Mouse (Mus musculus) stomach, postnatal 0 days (tissue): ENCODE data around the gene Osbpl7. TPM values are rescaled to one million over a fixed set of nuclear protein-coding genes. Genes with fewer than 3 reads are reported as not detected.
A peak's percentile ranks its signal among the peaks of the same experiment; 100 is the strongest.

ENCODE experiments used
- ATAC-seq: fragments of 200-750 bp; cut with Nextera tagmentation; 2 replicates; pipeline ENCODE4 v1.8.0; 2017; ENCODE audit not compliant: low FRiP score, low TSS enrichment
- DNase-seq: peaks from one replicate; pipeline ENCODE4 v3.0.0-alpha.2; 2016; ENCODE audit warnings: low spot score
- H3K27ac ChIP-seq: fragments of 300-500 bp; sonication (generic); replicated peaks from 2 replicates; pipeline ENCODE4 v1.5.1; 2014; ENCODE audit warnings: mild to moderate bottlenecking, control low read depth
- H3K27me3 ChIP-seq: fragments of 300-500 bp; sonication (generic); 2 replicates; pipeline ENCODE4 v1.6.1; 2014; ENCODE audit warnings: low read length; ENCODE audit not compliant: control insufficient read depth, insufficient read depth
- H3K36me3 ChIP-seq: fragments of 300-500 bp; sonication (generic); 2 replicates; pipeline ENCODE4 v1.6.1; 2014; ENCODE audit warnings: low read length, mixed read lengths; ENCODE audit not compliant: control insufficient read depth, insufficient read depth
- H3K4me1 ChIP-seq: fragments of 300-500 bp; sonication (generic); replicated peaks from 2 replicates; pipeline ENCODE4 v1.6.1; 2014; ENCODE audit warnings: antibody characterized with exemption; ENCODE audit not compliant: control insufficient read depth, insufficient read depth
- H3K4me2 ChIP-seq: fragments of 300-500 bp; sonication (generic); replicated peaks from 2 replicates; pipeline ENCODE4 v1.6.1; 2014; ENCODE audit warnings: low read depth, mild to moderate bottlenecking, control low read depth, moderate library complexity
- H3K4me3 ChIP-seq: fragments of 300-500 bp; sonication (generic); 2 replicates; pipeline ENCODE4 v1.5.1; 2014; ENCODE audit warnings: low read depth, low read length, control low read depth
- H3K9ac ChIP-seq: fragments of 300-500 bp; sonication (generic); 2 replicates; pipeline ENCODE4 v1.6.1; 2014; ENCODE audit warnings: mild to moderate bottlenecking, low read length, control low read depth, mixed read lengths
- H3K9me3 ChIP-seq: fragments of 300-500 bp; sonication (generic); 2 replicates; pipeline ENCODE4 v1.6.1; 2016; ENCODE audit warnings: low read length; ENCODE audit not compliant: control insufficient read depth
- CTCF ChIP-seq: IDR thresholded peaks from 2 replicates; pipeline ENCODE4 v1.5.1; 2016; ENCODE audit warnings: antibody characterized with exemption, low read depth, mild to moderate bottlenecking, moderate library complexity
- EP300 ChIP-seq: optimal IDR thresholded peaks from 2 replicates; pipeline ENCODE3; 2016; ENCODE audit warnings: antibody characterized with exemption
- WGBS: fragments of 180-500 bp; shearing (Covaris S2); extraction: QIAGEN DNeasy Blood & Tissue Kit; methylation state at CpG from one replicate; pipeline ENCODE4 v1.1.7; 2014; 5-methylcytosine and 5-hydroxymethylcytosine counted together
- polyA plus RNA-seq: library from polyadenylated mRNA; unstranded; fragments of >200 nt; fragmentation: Nextera tagmentation; extraction: Ambion mirVana; gene quantifications from 2 replicates; pipeline ENCODE4 v1.2.1, GENCODE M21; 2015

The Osbpl7 gene
- polyA plus RNA-seq, 1 experiment from 2014 or later = 7.5 TPM

DNA sequence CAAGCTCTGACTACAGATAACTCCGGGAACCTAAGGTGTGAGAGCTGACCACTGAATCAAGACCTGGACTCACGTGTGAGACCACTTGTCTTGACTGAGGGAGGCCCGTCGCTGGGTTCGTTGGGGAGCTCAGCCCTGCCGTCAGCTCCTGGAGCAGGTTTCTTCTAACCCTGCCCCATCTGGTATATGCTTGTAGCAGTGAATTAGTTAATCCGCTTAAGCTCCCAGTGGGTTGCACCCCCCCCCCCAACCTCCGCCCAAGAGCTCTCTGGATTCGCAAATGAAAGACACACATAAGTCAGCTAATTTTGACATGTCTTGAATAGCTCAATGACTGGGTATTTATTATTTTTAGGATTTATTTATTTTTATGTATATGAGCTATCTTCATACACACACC lies 29.9 kb downstream of the Osbpl7 start:
- no peak for TF ChIP-seq CTCF
- TF ChIP-seq EP300 = no peak
- Histone ChIP-seq H3K27ac (no peak overlapping the region), H3K36me3 (no peaks in the 10 kb centered on the region), H3K4me2 (no peak overlapping the region), H3K9ac (no peak overlapping the region), H3K9me3 (no peaks in the 10 kb centered on the region), H3K4me1 (no peaks in the 10 kb centered on the region), H3K4me3 (no peak overlapping the region), H3K27me3 (no peaks in the 10 kb centered on the region)
- DNase-seq (no peak), ATAC-seq (no peak)
- 28% methylated on average over 9 of the region's 9 CpGs for WGBS

- Histone ChIP-seq H3K4me1 (no peaks in the 10 kb centered on the region), H3K4me3 (no peak overlapping the region), H3K27ac (no peak overlapping the region), H3K9me3 (no peaks in the 10 kb centered on the region), H3K27me3 (no peaks in the 10 kb centered on the region), H3K9ac (no peak overlapping the region), H3K4me2 (no peak overlapping the region), H3K36me3 (no peaks in the 10 kb centered on the region)
- ATAC-seq = 0 out of 2 replicates have a peak, but pooled peaks have one; percentile 28
- no peak for DNase-seq
- WGBS = 31% methylated on average over 11 of the region's 11 CpGs
- TF ChIP-seq EP300 (no peak), CTCF (peak; percentile 76)
Observed at GRCm38 (mm10) chr11:97082977-97083376, 32.5 kb downstream of the Osbpl7 start.

GRCm38 (mm10) chr11:97083401-97084140 lies 33.1 kb downstream of the Osbpl7 start:
- Histone ChIP-seq H3K9ac (no peak overlapping the region), H3K9me3 (no peaks in the 10 kb centered on the region), H3K27me3 (no peaks in the 10 kb centered on the region), H3K4me3 (no peak overlapping the region), H3K4me1 (no peaks in the 10 kb centered on the region), H3K27ac (no peak overlapping the region), H3K36me3 (no peaks in the 10 kb centered on the region), H3K4me2 (no peak overlapping the region)
- ATAC-seq (no peak), DNase-seq (no peak)
- TF ChIP-seq CTCF = no peak
- TF ChIP-seq EP300 = no peak
- WGBS = 23% methylated on average over 22 of the region's 22 CpGs

DNA sequence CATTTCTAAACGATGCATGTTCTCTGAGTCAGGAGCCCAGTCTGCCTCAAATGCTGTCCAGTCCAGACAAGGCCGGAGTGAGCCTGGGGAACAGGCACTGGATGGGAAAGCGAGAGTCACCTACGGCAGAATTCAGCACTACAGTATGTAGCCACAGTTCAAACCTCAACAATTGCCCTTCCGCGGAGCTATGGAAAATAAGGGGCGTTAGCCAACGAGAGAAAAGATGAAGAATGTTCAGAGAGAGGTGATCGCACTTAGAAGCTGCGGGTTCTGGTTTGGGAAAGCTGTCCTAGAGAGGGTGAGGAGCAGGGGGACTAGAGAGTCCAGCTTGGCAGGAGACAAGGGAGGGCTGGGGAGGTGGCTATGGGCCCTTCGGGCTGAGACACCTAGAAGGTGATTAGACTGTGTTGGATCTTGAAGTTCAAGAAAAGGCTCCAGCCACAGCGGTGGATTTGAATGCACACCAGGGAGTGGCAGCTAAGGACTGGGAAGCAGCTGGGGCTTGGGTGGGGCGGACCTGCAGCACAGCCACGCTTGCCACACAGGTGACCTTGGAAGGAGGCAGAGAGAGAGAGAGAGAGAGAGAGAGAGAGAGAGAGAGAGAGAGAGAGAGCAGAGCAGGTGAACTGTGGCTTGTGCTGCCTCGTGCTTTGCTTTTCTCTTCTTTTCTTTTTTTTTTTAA lies 34.5 kb downstream of the Osbpl7 start:
- no peak overlapping the region for H3K4me2 ChIP-seq
- DNase-seq = no peak
- H3K27me3 ChIP-seq = no peaks in the 10 kb centered on the region
- 75% methylated on average over 15 of the region's 15 CpGs for WGBS
- H3K4me1 ChIP-seq = no peaks in the 10 kb centered on the region
- TF ChIP-seq CTCF (no peak), EP300 (no peak)
- no peak overlapping the region for H3K27ac ChIP-seq
- H3K36me3 ChIP-seq = no peaks in the 10 kb centered on the region
- no peak for ATAC-seq
- H3K9me3 ChIP-seq = no peaks in the 10 kb centered on the region
- no peak overlapping the region for H3K9ac ChIP-seq
- no peak overlapping the region for H3K4me3 ChIP-seq

GRCm38 (mm10) chr11:97086365-97086764 lies 35.9 kb downstream of the Osbpl7 start:
- Histone ChIP-seq H3K4me2 (no peak overlapping the region), H3K9ac (no peak overlapping the region), H3K27me3 (no peaks in the 10 kb centered on the region), H3K4me1 (no peaks in the 10 kb centered on the region), H3K36me3 (no peaks in the 10 kb centered on the region), H3K27ac (no peak overlapping the region), H3K4me3 (no peak overlapping the region), H3K9me3 (no peaks in the 10 kb centered on the region)
- DNase-seq (no peak), ATAC-seq (no peak)
- TF ChIP-seq EP300 (no peak), CTCF (no peak)
- 63% methylated on average over 6 of the region's 6 CpGs for WGBS

GRCm38 (mm10) chr11:97094600-97094999 lies 44.2 kb downstream of the Osbpl7 start:
- no peak for DNase-seq
- Histone ChIP-seq H3K9ac (no peak overlapping the region), H3K4me2 (no peak overlapping the region), H3K9me3 (no peaks in the 10 kb centered on the region), H3K36me3 (no peaks in the 10 kb centered on the region), H3K27me3 (no peaks in the 10 kb centered on the region), H3K4me3 (no peak overlapping the region), H3K27ac (no peak overlapping the region), H3K4me1 (no peaks in the 10 kb centered on the region)
- TF ChIP-seq CTCF (no peak), EP300 (no peak)
- ATAC-seq = no peak
- WGBS = 70% methylated on average over 2 of the region's 2 CpGs
